Mouse (Mus musculus) kidney, postnatal 4 days (tissue): ENCODE results near the gene Mindy4.
A peak's percentile ranks its signal among the peaks of the same experiment; 100 is the strongest.

Experiments used
- DNase-seq, 2 experiments: peaks; one replicate each; pipeline ENCODE4 v3.0.0; 2021; ENCODE audit warnings: mixed read lengths in 2 of 2

Mindy4 gene

GRCm38 (mm10) chr6:55313893-55314292 lies 110.7 kb downstream of the Mindy4 start:
- DNase-seq: no peak

- no peak for DNase-seq
Measured at GRCm38 (mm10) chr6:55314628-55315027, 111.4 kb downstream of the Mindy4 start.

GRCm38 (mm10) chr6:55318597-55318996 lies 115.4 kb downstream of the Mindy4 start:
- no peak for DNase-seq

- no peak for DNase-seq
Measured at GRCm38 (mm10) chr6:55319585-55320551, 116.7 kb downstream of the Mindy4 start.

GRCm38 (mm10) chr6:55320894-55321293 lies 117.7 kb downstream of the Mindy4 start:
- DNase-seq: no peak

- no peak for DNase-seq
Measured at GRCm38 (mm10) chr6:55321518-55321917, 118.3 kb downstream of the Mindy4 start.

GRCm38 (mm10) chr6:55322980-55323379 lies 119.8 kb downstream of the Mindy4 start:
- DNase-seq: no peak

GRCm38 (mm10) chr6:55323908-55324634 lies 120.9 kb downstream of the Mindy4 start:
- DNase-seq: peak; percentile 18 to 53

GRCm38 (mm10) chr6:55324785-55325184 lies 121.6 kb downstream of the Mindy4 start:
- DNase-seq: no peak

GRCm38 (mm10) chr6:55326299-55326698 lies 123.1 kb downstream of the Mindy4 start:
- no peak for DNase-seq

- DNase-seq: no peak
Measured at GRCm38 (mm10) chr6:55327326-55327725, 124.1 kb downstream of the Mindy4 start.

GRCm38 (mm10) chr6:55328179-55328578 lies 125.0 kb downstream of the Mindy4 start:
- DNase-seq: no peak

- DNase-seq: no peak
Measured at GRCm38 (mm10) chr6:55331315-55331714, 128.1 kb downstream of the Mindy4 start.

- no peak for DNase-seq
Measured at GRCm38 (mm10) chr6:55332100-55332772, 129.1 kb downstream of the Mindy4 start.

GRCm38 (mm10) chr6:55332773-55333109 lies 129.6 kb downstream of the Mindy4 start:
- no peak for DNase-seq

GRCm38 (mm10) chr6:55335989-55336514 lies 132.9 kb downstream of the Mindy4 start, which contains the start of gene Aqp1:
Aqp1 (plus strand) TSS chr6:55336432.
- DNase-seq: peak; percentile 74 to 84

GRCm38 (mm10) chr6:55337242-55337641 lies 134.1 kb downstream of the Mindy4 start:
- no peak for DNase-seq

GRCm38 (mm10) chr6:55338077-55338476 lies 134.9 kb downstream of the Mindy4 start:
- peak; percentile 58 to 71 for DNase-seq

- no peak for DNase-seq
Measured at GRCm38 (mm10) chr6:55338934-55339825, 136.0 kb downstream of the Mindy4 start.

- no peak for DNase-seq
Measured at GRCm38 (mm10) chr6:55341688-55342087, 138.5 kb downstream of the Mindy4 start.

GRCm38 (mm10) chr6:55342328-55342727 lies 139.1 kb downstream of the Mindy4 start:
- no peak for DNase-seq

- no peak for DNase-seq
Measured at GRCm38 (mm10) chr6:55343446-55343845, 140.3 kb downstream of the Mindy4 start.
